Mouse (Mus musculus) cerebellum, adult 9-10 months (tissue): ENCODE data around the gene Swi5.

ENCODE experiments used
- DNase-seq: peaks from one replicate; pipeline ENCODE4 v3.0.0; 2022

Swi5 gene

DNA sequence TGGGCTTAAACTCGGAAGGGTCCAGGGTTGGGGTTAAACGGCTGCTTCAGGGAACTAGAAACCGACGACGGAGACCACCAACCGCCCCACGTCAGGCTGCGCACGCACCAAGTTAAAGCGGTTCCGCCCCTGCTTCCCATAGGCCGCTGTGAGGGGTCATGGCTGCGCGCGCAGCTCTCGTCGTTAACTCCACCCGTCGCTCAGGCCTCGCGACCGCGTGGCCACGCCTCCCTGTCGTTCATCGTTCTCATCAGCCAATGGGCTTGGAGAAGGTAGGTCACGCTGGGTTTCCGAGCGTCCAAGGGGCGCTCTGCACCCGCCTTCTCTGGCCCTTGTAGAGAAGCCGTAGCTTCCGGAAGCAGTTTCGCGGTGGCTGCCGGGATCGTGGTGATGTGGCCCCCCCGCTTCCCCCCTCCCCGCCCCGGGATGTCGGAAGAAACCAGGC, at the start of gene Swi5:
Gene Swi5 (minus strand): TSS at position 153 of the 445 bp plus-strand sequence.
- peak; percentile 99 for DNase-seq

DNA sequence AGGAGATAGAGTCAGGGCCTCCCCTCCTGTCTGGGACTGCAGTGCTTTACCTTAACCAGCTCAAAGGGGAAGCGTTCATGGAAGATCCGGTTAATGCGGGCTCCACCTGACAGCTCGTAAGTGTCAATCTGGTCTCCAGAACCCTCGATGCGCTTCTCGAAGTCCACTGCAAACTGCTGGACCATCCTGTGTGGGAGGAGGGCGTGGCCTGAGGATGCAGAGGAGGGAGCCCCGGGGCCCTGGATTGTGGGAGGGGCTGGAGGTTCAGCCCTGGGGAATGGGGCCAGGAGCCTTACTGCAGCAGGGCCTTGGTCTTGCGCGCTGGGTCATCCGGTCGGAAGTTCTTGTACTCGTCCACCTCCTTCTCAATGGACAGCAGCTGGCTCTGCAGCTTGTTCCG, 48.0 kb upstream of the Swi5 start:
- DNase-seq: no peak

DNA sequence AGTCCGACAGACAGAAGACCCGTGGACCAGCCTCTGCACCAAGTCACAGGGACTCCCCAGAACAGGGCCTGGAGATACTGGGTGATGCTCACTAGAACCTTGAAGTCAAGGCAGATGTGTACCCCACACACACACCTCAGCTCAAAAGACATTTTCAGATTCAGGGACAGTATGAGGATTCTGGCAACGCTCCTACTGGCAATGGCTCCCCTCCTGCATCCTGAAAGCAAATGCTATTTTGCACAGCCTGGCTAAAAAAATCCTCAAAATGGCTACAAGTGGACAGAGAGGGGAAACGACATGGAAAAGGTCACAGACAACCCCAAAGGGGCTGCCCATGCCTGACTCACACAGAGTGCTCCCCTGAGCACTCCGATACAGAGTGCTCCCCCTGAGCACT, 44.3 kb upstream of the Swi5 start:
- DNase-seq: peak; percentile 66

DNA sequence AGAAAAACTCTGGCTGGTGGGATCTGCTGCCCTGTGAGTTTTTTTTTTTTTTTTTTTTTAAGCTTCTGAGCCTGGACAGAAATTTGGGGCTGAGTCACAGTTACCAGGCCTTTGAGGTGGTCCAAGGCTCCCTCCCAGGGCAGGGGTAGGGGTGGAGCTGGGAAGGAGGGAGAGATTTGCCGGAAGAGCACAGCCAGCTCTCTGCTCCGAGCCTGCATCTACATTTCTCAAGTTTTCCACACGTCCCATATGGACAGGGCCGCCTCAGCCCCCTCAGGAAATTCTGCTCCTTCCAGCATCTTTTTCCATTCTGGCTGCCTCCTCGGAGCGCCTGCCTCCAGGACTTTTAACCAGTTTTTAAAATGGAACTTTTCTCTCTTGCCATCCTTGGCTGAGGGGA, 41.7 kb upstream of the Swi5 start:
- DNase-seq: no peak

- no peak for DNase-seq
Observed at GRCm38 (mm10) chr2:32328911-32329460, 41.1 kb upstream of the Swi5 start.

GRCm38 (mm10) chr2:32327200-32327599, 39.3 kb upstream of the Swi5 start:
- no peak for DNase-seq

GRCm38 (mm10) chr2:32325342-32325741, 37.5 kb upstream of the Swi5 start:
- DNase-seq: no peak

DNA sequence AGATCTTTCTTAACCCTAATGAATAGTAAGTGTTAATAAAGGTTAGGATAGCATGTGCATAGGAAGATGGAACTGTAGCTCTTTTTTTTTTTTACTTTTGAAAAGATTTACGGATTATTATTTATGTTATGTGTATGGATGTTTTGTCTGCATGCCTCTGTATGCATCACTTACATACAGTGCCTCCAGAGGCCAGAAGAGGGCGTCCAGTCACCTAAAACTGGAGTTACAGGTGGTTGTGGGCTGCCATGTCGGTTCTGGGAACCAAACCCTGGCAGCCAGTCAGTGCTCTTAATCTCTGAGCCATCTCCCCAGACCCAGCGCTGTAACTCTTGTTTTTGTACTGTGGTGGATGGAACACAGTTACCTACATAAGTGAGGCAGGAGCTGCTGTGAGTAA, 36.4 kb upstream of the Swi5 start:
- DNase-seq: no peak

DNA sequence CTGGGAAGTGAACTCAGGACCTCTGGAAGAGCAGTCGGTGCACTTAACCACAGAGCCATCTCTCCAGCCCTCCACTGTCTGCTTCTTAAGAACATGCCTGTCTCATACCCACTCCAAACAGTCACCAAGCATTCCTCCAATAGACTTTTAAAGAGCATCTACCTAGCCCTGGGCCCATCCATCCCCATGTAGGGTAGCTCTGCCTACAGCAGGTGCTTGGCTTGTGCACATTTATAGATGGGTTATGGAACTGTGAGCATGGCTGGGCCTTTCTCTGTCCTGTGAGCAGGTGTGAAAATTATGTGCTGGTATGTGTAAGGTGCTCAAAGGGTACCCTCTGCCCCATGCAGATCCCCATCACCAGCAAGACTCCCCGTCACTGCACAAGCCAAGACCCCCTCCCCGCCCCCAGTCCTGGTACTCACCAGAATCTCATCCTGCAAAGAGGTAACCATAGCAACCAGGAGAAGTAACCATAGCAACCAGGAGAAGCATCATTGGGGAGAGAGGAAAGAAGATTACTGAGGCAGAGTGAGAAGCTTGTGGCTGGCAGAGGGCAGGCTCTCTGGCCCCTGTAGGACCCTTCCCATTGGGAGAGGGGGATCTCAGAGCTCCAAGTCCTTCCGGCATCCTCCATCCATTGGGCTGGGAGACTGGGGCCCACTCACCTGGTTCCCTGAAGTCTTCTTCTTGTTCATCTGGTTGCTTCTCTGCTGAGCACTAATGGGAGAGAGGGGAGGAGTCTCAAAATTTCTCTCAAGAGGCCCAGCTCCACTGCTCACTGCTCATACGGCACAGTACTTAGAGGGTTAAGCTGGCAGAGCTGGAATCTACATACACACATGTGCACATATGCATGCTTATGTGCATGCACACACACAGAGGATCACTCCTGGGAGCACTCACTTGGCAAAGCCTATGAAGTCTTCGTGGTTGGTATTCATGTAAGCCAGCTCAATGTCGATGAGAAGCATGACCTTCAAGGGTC, 35.2 kb upstream of the Swi5 start:
- no peak for DNase-seq

DNA sequence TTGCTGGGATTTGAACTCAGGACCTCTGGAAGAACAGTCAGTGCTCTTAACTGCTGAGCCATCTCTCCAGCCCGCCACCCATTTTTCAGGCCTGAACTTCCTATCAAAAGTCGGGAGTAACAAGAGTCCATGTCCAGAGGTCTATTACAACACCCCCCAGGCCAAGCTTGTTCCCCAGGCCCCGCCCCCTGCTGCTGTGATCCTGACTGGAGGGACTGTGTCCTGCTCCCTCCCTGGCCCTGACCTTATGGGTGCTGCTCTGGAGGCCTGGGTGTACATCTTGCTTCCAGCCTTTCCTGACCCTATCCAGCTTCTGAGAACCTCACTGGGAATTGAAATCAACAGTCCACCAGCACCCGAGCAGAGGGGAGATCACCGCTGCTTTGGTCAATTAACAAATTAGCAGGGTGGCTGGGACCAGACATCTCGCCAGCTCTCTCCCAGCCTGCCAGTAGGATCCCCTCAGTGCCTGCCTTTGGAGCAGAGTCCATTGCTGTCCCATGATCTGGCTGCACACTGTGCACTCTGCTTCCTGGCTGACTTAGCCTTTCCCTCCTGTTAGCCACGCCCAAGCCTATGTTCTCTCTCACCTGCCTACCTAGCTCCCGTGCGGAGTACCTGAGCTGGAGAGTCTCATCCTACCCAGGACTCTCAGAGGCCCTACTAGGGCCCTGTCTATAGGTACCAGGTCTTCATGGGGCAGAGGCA, 33.9 kb upstream of the Swi5 start:
- no peak for DNase-seq

DNA sequence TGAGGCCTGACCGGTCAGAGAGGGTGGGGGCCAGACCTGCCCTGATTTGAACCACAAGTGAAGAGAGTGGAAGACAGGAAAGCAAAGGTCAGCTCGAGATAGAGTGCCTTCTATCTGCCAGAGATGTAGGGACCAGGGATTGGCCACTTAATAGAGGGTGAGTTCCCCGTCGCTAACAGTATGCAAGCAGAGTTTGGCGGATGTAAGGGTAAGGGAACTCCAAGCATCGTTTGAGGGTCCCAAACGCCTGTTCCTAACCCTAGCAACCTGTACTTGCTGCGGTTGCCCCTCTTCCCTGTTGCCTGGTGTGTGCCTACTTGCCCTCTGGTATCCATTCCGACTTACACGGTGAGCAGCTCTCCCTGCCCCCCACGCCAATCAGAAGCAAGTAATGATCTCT, 32.8 kb upstream of the Swi5 start:
- no peak for DNase-seq

GRCm38 (mm10) chr2:32319586-32320580, 32.0 kb upstream of the Swi5 start:
- DNase-seq: no peak

- no peak for DNase-seq
Observed at GRCm38 (mm10) chr2:32318709-32319585, 31.1 kb upstream of the Swi5 start.

- no peak for DNase-seq
Observed at GRCm38 (mm10) chr2:32317791-32318417, 30.0 kb upstream of the Swi5 start.

DNA sequence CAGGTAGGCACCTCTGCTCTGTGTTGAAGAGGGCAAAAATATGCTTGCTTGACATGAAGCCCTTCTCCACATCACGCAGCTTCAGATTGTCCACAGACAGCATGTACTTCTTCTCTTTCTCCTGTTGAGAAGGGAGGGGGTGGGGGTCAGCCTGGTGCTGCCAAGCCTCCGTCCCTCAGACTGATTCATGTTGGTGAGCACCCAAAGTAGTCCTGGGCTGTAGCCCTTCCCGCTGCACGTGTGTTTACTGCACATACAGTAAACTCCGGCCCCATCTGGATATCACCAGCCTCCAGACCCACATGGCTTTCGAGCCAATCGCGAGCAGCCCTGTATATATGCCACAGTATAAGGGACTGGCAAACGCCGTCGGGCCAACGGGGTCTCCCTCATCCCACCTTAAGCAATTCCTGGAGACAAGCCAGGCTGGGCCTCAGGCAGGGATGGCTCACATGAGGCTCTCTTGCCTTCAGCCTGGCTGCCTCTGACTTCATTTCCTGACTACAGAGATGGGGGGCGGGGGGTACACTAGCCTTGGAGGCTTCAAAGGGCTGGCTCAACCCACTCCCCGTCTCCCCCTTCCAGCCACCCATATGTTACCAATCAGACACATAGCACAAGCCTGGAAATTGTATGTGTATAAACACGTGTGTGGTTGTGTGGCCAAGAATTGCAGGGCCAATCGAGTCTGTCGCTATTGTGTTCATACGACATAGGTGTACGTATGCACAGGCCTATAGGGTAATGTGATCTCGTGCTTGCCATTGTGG, 29.2 kb upstream of the Swi5 start:
- no peak for DNase-seq

- no peak for DNase-seq
Observed at GRCm38 (mm10) chr2:32315751-32316150, 27.9 kb upstream of the Swi5 start.

DNA sequence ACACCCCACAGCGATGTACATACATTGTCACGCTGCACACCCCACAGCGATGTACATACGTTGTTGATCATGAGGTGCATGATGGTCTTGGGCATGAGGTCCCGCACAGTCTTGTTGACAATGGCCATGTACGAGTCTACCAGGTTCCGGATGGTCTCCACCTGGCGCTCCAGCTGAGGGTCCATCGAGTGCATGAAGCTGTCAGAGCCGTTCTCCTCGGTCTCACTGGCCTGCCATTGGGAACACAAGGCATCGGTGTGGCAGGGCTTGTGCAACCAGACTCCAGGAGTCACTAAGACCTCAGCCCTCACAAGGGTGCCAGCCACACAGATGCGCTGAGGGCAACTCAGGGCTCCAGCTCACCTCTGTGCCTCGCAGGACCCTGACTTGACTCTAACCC, 27.0 kb upstream of the Swi5 start:
- DNase-seq: no peak

- DNase-seq: no peak
Observed at GRCm38 (mm10) chr2:32312318-32312964, 24.6 kb upstream of the Swi5 start.
